Mouse (Mus musculus) neutrophil, adult 65 days (primary cell): Measurements from ENCODE around the gene Cfap77. TPM values are rescaled to one million over a fixed set of nuclear protein-coding genes. Genes with fewer than 3 reads are reported as not detected.

Experiments
- total RNA-seq: library from RNA; stranded (reverse); gene quantifications from 2 replicates; pipeline ENCODE4 v1.2.4, GENCODE M21; 2023

Cfap77 gene
- 0.73 TPM in 1 of 2 replicates, not detected in the other for total RNA-seq

GRCm38 (mm10) chr2:29054991-29055390 lies at the start of gene Cfap77:
TSS of gene Cfap77 (minus strand) at chr2:29055066.

GRCm38 (mm10) chr2:29060135-29060597 lies 5.3 kb upstream of the Cfap77 start, which contains the start of gene Ttf1:
TSS of gene Ttf1 (plus strand) at chr2:29060262.

GRCm38 (mm10) chr2:28916513-28916865 lies 138.4 kb downstream of the Cfap77 start, which contains the start of gene Barhl1:
TSS of gene Barhl1 (minus strand) at chr2:28916668.

Other genes starting within 250 kb of the Cfap77 start
- 8.8 and 9.4 TPM in 2 replicates for gene Gtf3c4, start 214.7 kb downstream of the Cfap77 start, total RNA-seq
- gene Ddx31, start 214.7 kb downstream of the Cfap77 start, total RNA-seq, result 5.1 and 5.8 TPM in 2 replicates
- not detected in 2 replicates for gene Barhl1, start 138.4 kb downstream of the Cfap77 start, total RNA-seq
- gene Ttf1, start 5.2 kb upstream of the Cfap77 start, total RNA-seq, result 12.2 and 16.9 TPM in 2 replicates
- 32.1 and 41.3 TPM in 2 replicates for gene Setx, start 69.1 kb upstream of the Cfap77 start, total RNA-seq
- gene Ntng2, start 197.9 kb upstream of the Cfap77 start, total RNA-seq, result 125 and 155 TPM in 2 replicates